Mouse (Mus musculus) erythroblast, embryonic 14.5 days (primary cell): ENCODE results near the gene Ccdc126.

Experiments
- GATA1 ChIP-seq: IDR thresholded peaks from 2 replicates; pipeline ENCODE4 v1.6.1; 2012; ENCODE audit warnings: low read length, inconsistent platforms, mixed read lengths
- TAL1 ChIP-seq: IDR thresholded peaks from 3 replicates; pipeline ENCODE4 v1.6.1; 2012; ENCODE audit warnings: low read length, inconsistent platforms, mixed read lengths

GRCm38 (mm10) chr6:49280942-49281341 is 38.1 kb upstream of the Ccdc126 start:
- TF ChIP-seq TAL1 (no peak), GATA1 (no peak)
